Mouse (Mus musculus): ENCODE measurements at regions not wholly inside any gene's neighbourhood (a gene's known extent, or its start where the extent isn't known, plus 50 kb on each side); places are given as distances from the start of the nearest gene placed in this dataset.

- TF ChIP-seq CTCF (IDR thresholded peaks at IDR 0.05), result no peak
- no peak for TF ChIP-seq POLR2A (IDR thresholded peaks at IDR 0.05; ENCODE audit: insufficient read depth, low read depth, low read length)
- no peak for TF ChIP-seq EP300 (IDR thresholded peaks at IDR 0.05; ENCODE audit: insufficient read depth, low read depth, low read length)
These were observed 406.9 kb upstream of the Mgmt start for GRCm38 (mm10) chr7:136487556-136487955.
